Mouse (Mus musculus) heart, embryonic 14.5 days (tissue): ENCODE measurements around the gene Gm6588. TPM values are rescaled to one million over a fixed set of nuclear protein-coding genes. Genes with fewer than 3 reads are reported as not detected.

Experiments used
- ATAC-seq: fragments of 200-750 bp; cut with Nextera tagmentation; 2 replicates; pipeline ENCODE4 v1.8.0; 2017; ENCODE audit warnings: low read depth, moderate TSS enrichment; ENCODE audit not compliant: insufficient number of reproducible peaks, insufficient read depth, low FRiP score
- H3K27ac ChIP-seq, 2 experiments: fragments of 200-500 bp in 1 of 2; fragments of 300-500 bp in 1 of 2; sonication (generic) in 1 of 2; replicated peaks in 1 of 2; 2 replicates each; pipeline ENCODE4 v1.5.1; 2012 to 2014; ENCODE audit warnings: low read depth in 2 of 2, low read length in 2 of 2, control low read depth in 1 of 2, mild to moderate bottlenecking in 1 of 2, mixed read lengths in 1 of 2; ENCODE audit not compliant: control insufficient read depth in 1 of 2, insufficient read depth in 1 of 2
- H3K27me3 ChIP-seq: fragments of 300-500 bp; sonication (generic); 2 replicates; pipeline ENCODE4 v1.6.1; 2014; ENCODE audit warnings: mild to moderate bottlenecking, low read length, control low read depth; ENCODE audit not compliant: control insufficient read depth, insufficient read depth
- H3K36me3 ChIP-seq: fragments of 300-500 bp; sonication (generic); 2 replicates; pipeline ENCODE4 v1.6.1; 2014; ENCODE audit warnings: mild to moderate bottlenecking, control low read depth, low read length, mixed read lengths; ENCODE audit not compliant: control insufficient read depth, insufficient read depth
- H3K4me1 ChIP-seq, 2 experiments: fragments of 200-500 bp in 1 of 2; fragments of 300-500 bp in 1 of 2; sonication (generic) in 1 of 2; 2 replicates each; pipeline ENCODE4 v1.6.1; 2012 to 2014; ENCODE audit warnings: low read length in 2 of 2, control low read depth in 1 of 2, mixed read lengths in 1 of 2; ENCODE audit not compliant: control insufficient read depth in 2 of 2, insufficient read depth in 2 of 2
- H3K4me2 ChIP-seq: fragments of 300-500 bp; sonication (generic); 2 replicates; pipeline ENCODE4 v1.6.1; 2014; ENCODE audit warnings: mild to moderate bottlenecking, low read length
- H3K4me3 ChIP-seq, 2 experiments: fragments of 200-500 bp in 1 of 2; fragments of 300-500 bp in 1 of 2; sonication (generic) in 1 of 2; 2 replicates each; pipeline ENCODE4 v1.5.1; 2012 to 2014; ENCODE audit warnings: low read length in 2 of 2, mild to moderate bottlenecking in 2 of 2, control low read depth in 1 of 2, low read depth in 1 of 2, moderate library complexity in 1 of 2; ENCODE audit not compliant: control insufficient read depth in 1 of 2, insufficient read depth in 1 of 2
- H3K9ac ChIP-seq: fragments of 300-500 bp; sonication (generic); 2 replicates; pipeline ENCODE4 v1.6.1; 2014; ENCODE audit warnings: mild to moderate bottlenecking, low read length
- H3K9me3 ChIP-seq: fragments of 300-500 bp; sonication (generic); 2 replicates; pipeline ENCODE4 v1.6.1; 2016; ENCODE audit warnings: low read length, control low read depth; ENCODE audit not compliant: control insufficient read depth
- WGBS: fragments of 180-500 bp; shearing (Covaris S2); extraction: QIAGEN DNeasy Blood & Tissue Kit; methylation state at CpG from one replicate; pipeline ENCODE4 v1.1.7; 2014; 5-methylcytosine and 5-hydroxymethylcytosine counted together
- polyA plus RNA-seq: library from polyadenylated mRNA; unstranded; fragments of >200 nt; fragmentation: Nextera tagmentation; extraction: Ambion mirVana; gene quantifications from 2 replicates; pipeline ENCODE4 v1.2.1, GENCODE M21; 2014

The Gm6588 gene
- polyA plus RNA-seq, 1 experiment from 2014 or later, result not detected

- no peak for ATAC-seq
- H3K4me1 ChIP-seq, result no peaks in the 10 kb centered on the region
- H3K9me3 ChIP-seq, result 0 out of 2 replicates have a peak, but pooled peaks cover 4% of the 10 kb centered on the region
- H3K36me3 ChIP-seq, result no peaks in the 10 kb centered on the region
- H3K4me2 ChIP-seq, result no peak overlapping the region
- peaks cover 44% of the 10 kb centered on the region for H3K27me3 ChIP-seq
- 70% methylated on average over 6 of the region's 6 CpGs for WGBS
- H3K27ac ChIP-seq, result no peak overlapping the region
- no peak overlapping the region for H3K4me3 ChIP-seq
- no peak overlapping the region for H3K9ac ChIP-seq
These were observed 20.9 kb downstream of the Gm6588 start for GRCm38 (mm10) chr5:112470144-112470543.

GRCm38 (mm10) chr5:112473453-112473852 lies 24.2 kb downstream of the Gm6588 start:
- peaks cover 42% of the 10 kb centered on the region; the same call in 1 of the 2 replicates for H3K27me3 ChIP-seq
- H3K9ac ChIP-seq, result no peak overlapping the region
- ATAC-seq, result no peak
- no peak overlapping the region for H3K4me2 ChIP-seq
- WGBS, result 39% methylated on average over 6 of the region's 6 CpGs
- H3K4me3 ChIP-seq, result no peak overlapping the region
- no peaks in the 10 kb centered on the region for H3K4me1 ChIP-seq
- 0 out of 2 replicates have a peak, but pooled peaks cover 4% of the 10 kb centered on the region for H3K9me3 ChIP-seq
- H3K36me3 ChIP-seq, result no peaks in the 10 kb centered on the region
- no peak overlapping the region for H3K27ac ChIP-seq

GRCm38 (mm10) chr5:112481946-112482410 lies 32.8 kb downstream of the Gm6588 start:
- H3K4me3 ChIP-seq, result no peak overlapping the region
- no peak overlapping the region for H3K9ac ChIP-seq
- no peak for ATAC-seq
- no peaks in the 10 kb centered on the region for H3K36me3 ChIP-seq
- H3K4me1 ChIP-seq, result peaks cover 2 to 4% of the 10 kb centered on the region in 2 experiments; a peak in 1 of 4 replicates
- peaks cover 52% of the 10 kb centered on the region for H3K27me3 ChIP-seq
- H3K4me2 ChIP-seq, result no peak overlapping the region
- H3K9me3 ChIP-seq, result no peaks in the 10 kb centered on the region
- 28% methylated on average over 19 of the region's 19 CpGs for WGBS
- no peak overlapping the region for H3K27ac ChIP-seq

GRCm38 (mm10) chr5:112482551-112482950 lies 33.3 kb downstream of the Gm6588 start:
- Histone ChIP-seq H3K4me2 (no peak overlapping the region), H3K36me3 (no peaks in the 10 kb centered on the region), H3K4me1 (peaks cover 2 to 4% of the 10 kb centered on the region in 2 experiments; a peak in 1 of 4 replicates), H3K4me3 (no peak overlapping the region), H3K9ac (no peak overlapping the region), H3K27ac (no peak overlapping the region), H3K27me3 (peaks cover 54% of the 10 kb centered on the region), H3K9me3 (no peaks in the 10 kb centered on the region)
- WGBS, result 59% methylated on average over 13 of the region's 13 CpGs
- ATAC-seq, result no peak

GRCm38 (mm10) chr5:112483030-112483429 lies 33.8 kb downstream of the Gm6588 start:
- H3K27me3 ChIP-seq, result peaks cover 50% of the 10 kb centered on the region
- no peak for ATAC-seq

GRCm38 (mm10) chr5:112484924-112485715 lies 35.9 kb downstream of the Gm6588 start:
- H3K27ac ChIP-seq, result no peak overlapping the region
- no peaks in the 10 kb centered on the region for H3K36me3 ChIP-seq
- no peak overlapping the region for H3K9ac ChIP-seq
- peaks cover 0 to 2% of the 10 kb centered on the region in 2 experiments; a peak in 1 of 4 replicates for H3K4me1 ChIP-seq
- peaks cover 45% of the 10 kb centered on the region for H3K27me3 ChIP-seq
- H3K4me2 ChIP-seq, result no peak overlapping the region
- no peak overlapping the region for H3K4me3 ChIP-seq
- ATAC-seq, result no peak
- WGBS, result 35% methylated on average over 13 of the region's 13 CpGs
- H3K9me3 ChIP-seq, result no peaks in the 10 kb centered on the region

More at GRCm38 (mm10) chr5:112483030-112483429, 33.8 kb downstream of the Gm6588 start:
- Histone ChIP-seq H3K36me3 (no peaks in the 10 kb centered on the region), H3K27ac (no peak overlapping the region), H3K9me3 (no peaks in the 10 kb centered on the region), H3K9ac (no peak overlapping the region), H3K4me2 (no peak overlapping the region), H3K4me1 (peaks cover 2 to 4% of the 10 kb centered on the region in 2 experiments; a peak in 1 of 4 replicates), H3K4me3 (no peak overlapping the region)
- WGBS, result 78% methylated on average over 8 of the region's 8 CpGs

- H3K4me2 ChIP-seq, result no peak overlapping the region
- no peaks in the 10 kb centered on the region for H3K36me3 ChIP-seq
- no peak overlapping the region for H3K27ac ChIP-seq
- H3K4me3 ChIP-seq, result no peak overlapping the region
- H3K9me3 ChIP-seq, result no peaks in the 10 kb centered on the region
- WGBS, result 66% methylated on average over 5 of the region's 5 CpGs
- no peak for ATAC-seq
- H3K9ac ChIP-seq, result no peak overlapping the region
- peaks cover 39% of the 10 kb centered on the region for H3K27me3 ChIP-seq
- peaks cover 0 to 2% of the 10 kb centered on the region in 2 experiments; a peak in 1 of 4 replicates for H3K4me1 ChIP-seq
These were observed 37.2 kb downstream of the Gm6588 start for GRCm38 (mm10) chr5:112486415-112486814.
